Mouse (Mus musculus): ENCODE data around the gene Kcnip3.
A peak's percentile ranks its signal among the peaks of the same experiment; 100 is the strongest.

The Kcnip3 gene

DNA sequence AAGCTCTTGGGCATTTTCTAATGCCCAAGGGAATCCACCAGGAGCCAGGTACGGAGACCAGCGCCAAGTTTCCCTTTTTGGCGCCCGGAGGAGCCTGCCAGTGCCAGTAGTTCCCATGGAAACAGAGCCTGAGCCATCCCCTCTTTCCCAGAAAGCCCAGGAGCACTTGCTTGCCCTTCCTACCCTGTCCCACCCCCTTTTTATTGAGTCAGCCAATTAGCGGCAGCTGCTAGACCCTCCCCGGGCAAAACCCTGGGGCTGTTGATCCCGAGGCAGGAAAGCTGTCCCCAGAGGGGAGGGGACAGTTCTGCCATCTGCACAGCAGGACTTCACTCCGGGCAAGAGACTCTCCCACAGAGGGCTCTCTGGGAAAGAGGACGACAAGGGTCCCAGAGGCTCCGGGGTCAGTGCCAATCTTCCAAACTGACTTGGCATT lies at the start of gene Kcnip3:
Gene Kcnip3, minus strand, starts transcription at position 89 of the 436 bp plus-strand sequence.
- no peak for DNase-seq (ENCODE audit: low read depth)

DNA sequence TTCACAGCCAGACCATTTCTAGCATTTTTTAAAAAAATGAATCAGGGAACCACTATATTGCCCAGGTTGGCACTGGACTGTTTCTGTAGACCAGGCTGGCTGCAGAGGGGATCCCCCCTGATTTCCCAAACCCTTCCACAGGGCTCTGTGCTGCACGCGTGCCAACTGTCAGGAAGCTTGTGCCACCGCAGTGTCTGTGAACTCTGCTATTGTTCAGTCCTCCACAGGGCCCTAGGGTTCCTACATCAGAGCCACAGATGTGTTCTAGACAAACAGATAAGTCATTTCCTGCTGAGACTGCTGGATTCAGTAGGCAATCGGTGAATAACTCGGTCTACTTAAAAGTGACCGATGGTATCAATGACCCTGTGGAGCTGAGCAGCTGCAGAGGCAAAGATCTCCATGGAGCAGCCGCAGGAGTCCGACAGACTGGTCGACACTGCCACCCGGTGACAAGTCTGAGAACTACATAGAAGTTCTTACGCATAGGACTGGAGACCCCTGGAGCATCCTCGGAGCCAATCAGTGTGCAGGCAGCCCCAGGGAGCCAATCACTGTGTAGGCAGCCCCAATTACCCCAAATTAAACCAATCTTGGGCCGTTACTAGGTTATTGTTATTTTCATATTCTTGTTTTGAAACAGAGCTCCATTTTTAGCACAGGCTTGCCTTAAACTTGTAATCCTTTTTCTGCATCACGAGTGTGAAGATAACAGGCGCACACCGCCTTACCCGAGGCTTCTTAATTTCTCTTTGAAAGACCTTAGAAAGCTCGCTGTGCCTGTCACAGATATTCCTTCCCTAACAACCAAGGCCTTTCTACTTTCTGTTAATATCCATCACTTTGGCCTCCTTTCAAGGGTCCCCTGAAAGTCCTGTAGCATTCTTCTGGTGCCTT lies 37.4 kb upstream of the Kcnip3 start:
- peak; percentile 75 for DNase-seq (ENCODE audit: low read depth)

DNA sequence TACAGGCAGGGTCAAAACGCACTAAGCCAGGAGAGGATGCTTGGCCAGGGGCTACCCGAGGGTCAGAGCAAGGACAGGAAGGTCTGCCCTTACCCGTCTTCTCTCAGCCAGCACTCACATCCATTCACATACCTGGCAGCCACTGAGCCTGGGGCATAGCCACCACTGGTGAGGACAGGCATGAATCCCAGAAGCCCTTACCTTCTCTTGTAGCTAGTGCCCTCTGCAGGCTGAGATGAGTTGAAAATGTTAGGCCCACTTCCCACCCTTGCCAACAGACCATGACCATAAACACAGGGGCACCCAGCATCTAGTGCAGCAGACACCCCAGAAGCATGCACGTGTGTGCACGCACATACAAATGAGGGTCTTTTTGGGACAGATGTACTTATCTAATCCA lies 29.2 kb upstream of the Kcnip3 start:
- DNase-seq (ENCODE audit: low read depth), result peak; percentile 38

DNA sequence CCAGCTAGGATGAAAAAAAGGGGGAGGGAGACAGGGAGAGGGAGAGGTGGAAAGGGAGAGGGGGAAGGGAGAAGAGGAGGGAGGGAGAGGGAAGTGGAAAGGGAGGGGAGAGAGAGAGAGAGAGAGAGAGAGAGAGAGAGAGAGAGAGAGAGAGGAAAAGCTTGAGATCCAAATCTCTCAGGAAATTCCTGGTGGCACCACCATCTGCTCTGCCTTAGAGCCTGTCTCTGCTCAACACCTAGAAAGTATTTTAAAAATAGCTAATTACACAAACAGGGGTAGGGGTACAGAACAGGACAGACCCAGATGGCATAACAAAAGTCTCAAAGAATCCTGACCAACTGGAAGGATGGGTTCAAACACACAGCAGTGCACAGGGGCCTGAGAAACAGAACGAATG lies 28.6 kb upstream of the Kcnip3 start:
- no peak for DNase-seq (ENCODE audit: low read depth)

DNA sequence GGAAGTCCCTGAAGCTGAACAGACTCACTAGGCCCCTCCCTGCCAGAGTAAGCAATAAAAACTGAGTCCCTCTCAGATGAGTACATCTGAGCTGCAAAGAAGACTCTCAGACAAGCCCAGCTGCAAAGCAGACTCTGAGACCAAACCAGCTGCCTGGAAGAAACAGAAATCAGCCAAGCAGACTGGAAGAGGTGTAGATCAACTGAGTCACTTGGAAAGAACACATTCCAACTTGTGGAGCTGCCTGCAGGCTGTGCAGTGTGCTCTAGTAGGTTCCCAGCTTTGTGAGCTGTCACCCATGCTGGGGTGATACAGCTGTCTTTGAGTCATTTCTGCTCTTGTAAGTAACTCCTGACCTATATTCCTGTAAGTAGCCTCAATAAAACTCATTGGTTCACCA lies 27.8 kb upstream of the Kcnip3 start:
- DNase-seq (ENCODE audit: low read depth), result no peak

DNA sequence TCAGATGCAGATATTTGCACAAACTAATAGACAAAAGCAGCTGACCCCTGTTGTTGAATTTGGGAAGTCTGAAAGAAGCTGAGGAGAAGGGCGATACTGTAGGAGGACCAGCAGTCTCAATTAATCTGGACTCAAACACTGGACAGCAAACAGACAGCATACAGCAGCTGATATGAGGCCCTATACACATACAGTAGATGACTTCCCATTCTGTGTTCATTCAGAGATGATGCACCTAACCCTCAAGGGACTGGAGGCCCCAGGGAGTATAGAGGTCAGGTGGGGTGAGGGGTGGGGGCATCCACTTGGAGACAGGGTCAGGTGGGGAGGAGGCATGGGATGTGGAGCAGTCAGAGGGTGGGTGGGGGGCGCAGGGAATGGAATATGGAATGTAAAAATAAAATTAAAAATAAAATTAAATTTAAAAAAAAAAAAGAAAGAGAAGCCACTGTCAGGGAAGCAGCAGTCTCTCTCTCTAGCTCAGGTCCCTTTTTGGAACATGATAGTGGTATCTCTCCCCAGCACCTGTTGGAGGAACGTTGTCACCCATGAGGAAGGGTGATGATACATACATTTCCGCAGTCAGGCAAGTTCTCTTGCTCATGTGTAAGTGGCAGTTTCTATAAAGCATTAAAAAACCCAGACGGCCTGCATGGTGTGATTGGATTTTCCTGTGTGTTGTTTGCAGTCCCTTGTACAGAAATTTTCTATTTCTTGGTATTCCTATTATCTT lies 26.6 kb upstream of the Kcnip3 start:
- no peak for DNase-seq (ENCODE audit: low read depth)

DNA sequence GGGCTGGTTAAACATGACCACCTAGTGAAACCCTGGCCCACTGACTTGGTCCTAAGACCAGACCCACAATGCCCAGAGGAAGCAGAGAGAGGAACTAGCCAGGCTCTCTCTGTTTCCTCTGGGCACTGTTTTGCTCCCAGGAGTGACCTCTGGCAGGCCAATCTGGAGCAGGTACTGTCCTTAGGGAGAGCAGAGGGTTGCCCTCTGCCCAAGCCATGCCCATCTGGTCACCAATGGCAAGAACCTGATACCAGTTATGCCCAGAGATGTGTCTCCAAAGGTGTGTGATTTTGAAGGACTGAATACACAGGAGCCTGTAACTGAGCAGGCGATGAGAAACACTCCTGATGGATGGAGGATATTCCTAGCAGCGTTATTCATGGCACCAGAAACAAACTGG lies 19.8 kb upstream of the Kcnip3 start:
- DNase-seq (ENCODE audit: low read depth), result no peak

DNA sequence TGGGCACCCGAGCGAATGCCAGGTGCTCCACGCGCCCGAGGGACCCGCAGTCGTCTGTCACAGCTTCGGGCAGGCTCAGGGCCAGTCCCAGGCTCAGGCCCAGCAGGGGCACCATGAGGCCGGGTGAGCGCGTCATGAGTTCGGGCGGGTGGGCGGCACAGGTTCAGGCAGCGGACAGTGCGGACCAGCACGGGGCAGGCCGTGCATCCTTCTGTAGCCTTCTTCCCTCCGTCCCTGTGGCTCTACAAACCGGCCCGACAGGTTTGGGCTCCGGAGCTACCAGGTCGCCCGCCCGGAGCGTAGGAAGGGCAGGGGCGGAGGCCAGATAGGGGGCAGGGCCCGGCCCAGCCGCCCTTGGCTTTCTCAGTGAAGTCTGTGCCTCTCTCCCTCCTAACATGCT lies 19.3 kb upstream of the Kcnip3 start, which contains the start of gene Prom2:
Gene Prom2, minus strand, starts transcription at position 283 of the 400 bp plus-strand sequence.
- DNase-seq (ENCODE audit: low read depth), result no peak

DNA sequence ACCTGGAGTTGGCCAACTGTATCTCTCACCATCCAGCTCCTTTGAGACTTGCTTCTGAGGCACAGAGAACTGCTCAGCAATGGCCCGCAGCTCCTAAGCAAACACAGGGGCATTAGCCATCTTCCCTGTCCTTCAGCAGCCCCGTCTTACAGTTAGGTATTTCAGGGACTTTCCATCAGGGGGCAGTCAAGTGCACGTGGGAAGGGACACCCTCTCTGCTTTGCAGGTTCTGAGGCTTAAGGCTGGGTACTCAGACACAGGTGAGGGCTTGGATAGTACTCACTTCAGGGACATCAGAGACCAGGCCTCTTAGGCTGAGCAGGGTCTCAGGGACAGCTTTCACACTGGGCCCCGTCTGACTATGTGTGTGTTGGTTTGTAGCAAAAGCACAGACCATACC lies 17.6 kb upstream of the Kcnip3 start:
- DNase-seq (ENCODE audit: low read depth), result peak; percentile 33

DNA sequence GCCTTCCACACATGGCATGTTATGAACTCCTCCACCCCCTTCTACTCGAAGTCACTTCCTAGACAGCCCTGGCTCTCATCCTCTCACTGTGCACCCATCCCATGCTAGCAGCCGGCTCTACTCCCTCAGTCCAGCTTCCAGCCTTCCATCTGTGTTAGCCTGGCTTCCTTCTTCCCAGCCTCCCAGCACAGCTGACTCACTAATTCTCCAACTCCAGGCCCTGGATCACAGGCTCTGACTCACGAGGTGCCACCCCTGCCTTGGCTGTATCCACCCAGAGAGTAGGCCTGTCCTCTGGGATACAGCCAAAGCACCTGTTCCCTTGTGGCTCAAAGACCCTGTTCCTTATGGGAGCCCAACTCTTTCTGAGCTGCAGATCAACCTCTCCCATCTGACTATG lies 15.7 kb upstream of the Kcnip3 start:
- DNase-seq (ENCODE audit: low read depth), result no peak

DNA sequence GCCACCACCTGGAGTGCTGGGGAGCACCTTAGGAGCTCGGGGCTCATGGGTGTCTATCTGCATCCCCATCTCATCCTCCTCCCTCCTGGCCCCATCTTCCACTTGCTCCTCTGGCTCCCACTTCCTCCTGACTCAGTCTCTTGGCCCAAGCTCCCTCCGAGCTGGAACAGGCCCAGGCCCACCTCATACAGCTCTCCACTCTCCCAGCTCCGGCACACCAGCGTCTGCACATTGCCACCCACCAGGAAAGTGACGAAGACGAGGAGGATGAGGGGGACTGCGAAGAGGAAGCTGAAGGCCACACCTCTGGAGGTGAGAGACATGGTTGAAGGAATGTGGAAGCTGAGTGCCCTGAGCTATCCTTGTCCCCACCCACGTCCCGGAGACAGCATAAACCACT lies 13.5 kb upstream of the Kcnip3 start:
- no peak for DNase-seq (ENCODE audit: low read depth)

DNA sequence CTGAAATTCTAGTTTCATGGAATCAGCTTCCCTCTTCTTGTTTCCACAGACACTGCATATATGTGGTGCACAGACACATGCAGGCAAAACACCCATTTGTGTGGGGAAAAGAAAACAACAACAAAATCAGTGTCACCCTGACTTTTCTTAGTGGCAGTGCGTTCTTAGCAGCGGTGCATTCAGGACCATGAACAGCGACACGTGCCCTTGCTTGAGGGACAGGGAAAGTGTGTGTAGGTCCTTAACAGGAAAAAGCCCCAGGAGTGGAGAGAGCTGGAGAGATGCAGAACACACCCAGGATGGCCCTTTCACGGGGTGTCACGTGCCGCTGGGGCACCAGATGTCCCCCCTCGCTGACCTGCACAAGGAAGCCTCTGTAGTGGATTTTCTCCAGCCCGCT lies 10.5 kb upstream of the Kcnip3 start:
- peak; percentile 47 for DNase-seq (ENCODE audit: low read depth)

DNA sequence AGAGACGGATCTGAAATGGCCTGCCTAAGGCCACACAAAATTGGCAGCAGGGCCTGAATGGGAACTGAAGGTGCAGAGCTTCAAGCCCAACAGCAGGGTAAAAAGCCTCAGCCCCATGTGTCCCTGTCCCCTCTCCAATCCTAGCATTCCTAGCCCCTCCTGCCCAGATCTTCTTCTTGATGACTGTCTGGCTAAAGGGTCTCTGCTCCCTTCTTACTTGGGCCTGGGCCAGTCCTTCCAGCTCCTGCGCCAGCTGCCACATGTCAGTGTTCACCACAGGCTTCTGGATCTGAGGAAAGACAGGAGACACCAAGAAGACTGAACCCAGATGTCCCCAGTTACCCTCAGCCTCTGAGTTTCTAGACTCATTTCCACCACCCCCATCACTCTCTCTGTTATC lies 9.7 kb upstream of the Kcnip3 start:
- no peak for DNase-seq (ENCODE audit: low read depth)

DNA sequence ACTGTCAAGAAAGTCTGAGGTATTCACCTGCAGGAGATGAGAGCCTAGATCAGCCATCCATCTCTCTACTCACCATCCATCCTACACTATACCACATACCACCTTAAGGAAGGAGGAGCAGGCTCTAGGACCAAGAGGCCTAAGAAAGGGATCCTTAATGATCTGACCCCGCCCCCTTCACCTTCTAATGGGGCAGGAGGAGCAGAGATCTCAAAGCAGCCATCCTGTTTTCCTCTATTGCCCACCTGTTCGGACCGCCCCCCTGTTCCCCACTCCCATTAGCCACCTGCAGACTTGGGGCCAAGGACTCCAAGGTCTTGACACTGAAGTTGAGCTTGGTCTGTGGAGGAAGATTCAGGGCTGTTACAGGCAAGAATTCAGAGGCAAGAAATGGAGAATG lies 8.5 kb upstream of the Kcnip3 start:
- DNase-seq (ENCODE audit: low read depth), result no peak

DNA sequence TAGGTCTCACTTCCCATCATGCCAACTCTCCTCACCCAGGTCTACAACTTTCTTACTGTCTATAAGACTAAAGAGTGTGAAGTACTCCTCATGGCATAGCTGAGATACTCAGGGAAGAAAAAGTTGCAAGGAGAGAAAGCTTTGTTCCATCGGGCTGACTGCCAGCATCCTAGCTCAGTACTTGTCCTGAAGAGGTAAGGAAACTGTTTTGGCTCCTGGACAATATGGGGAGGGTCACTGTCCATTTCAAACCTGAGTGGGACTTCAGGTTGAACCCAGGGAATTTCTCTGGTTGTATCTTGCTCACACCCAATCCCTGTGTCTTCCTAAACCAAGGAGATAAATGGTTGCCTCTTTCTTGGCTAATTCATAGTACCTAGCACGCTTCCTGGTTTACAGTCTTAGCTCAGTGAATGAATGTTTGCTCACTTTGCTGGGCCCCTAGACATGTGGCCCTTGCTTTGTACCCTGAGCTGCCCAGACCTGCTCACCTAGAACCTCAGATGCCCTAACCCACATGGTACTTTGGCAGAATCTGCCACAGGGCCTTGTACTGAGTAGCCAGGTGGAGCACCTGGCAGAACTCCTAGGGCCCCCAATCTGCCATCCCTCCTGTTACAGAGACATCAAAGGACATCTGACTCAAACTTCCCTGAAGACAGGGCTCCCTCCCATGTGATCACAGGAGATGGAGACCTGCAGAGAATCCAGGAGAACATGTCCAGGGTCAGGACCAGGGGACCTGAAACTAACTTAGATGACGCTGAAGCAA lies 3.3 kb upstream of the Kcnip3 start:
- no peak for DNase-seq (ENCODE audit: low read depth)

DNA sequence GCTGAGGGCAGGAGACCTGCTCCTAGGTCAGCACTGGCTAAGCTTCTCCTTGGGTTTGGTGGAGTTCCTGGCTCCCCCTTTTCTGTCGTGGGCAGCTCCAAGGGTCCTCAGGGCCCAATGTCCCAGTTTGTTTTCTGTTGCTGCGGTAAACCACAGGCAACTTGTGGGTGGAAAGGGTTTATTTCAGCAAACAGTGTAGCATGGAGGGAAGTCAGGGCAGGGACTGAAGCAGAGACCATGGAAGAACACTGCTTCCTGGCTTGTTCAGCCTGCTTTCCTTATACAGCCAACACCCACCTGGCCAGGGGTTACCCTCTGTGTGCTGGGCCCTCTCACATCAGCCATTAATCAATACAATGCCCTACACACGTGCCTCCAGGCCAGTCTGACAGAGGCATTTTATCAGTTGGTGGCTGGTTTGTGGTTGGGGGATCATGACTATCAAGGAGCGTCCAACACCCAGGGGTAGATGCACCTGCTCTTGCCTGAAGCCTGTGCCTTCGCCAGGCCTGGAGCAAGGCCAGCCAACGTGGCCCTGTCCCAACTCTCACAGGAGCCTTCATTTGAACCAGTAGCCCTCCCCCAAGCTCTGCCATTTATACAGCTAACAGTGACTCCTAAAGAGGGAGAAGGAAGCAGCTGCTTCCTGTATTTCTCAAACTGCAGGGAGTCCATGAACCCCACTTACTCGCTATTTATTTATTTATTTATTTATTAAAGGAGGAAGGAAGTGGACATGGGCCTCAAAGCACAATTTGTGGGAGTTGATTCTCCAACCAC lies 2.2 kb upstream of the Kcnip3 start:
- DNase-seq (ENCODE audit: low read depth), result peak; percentile 88

DNA sequence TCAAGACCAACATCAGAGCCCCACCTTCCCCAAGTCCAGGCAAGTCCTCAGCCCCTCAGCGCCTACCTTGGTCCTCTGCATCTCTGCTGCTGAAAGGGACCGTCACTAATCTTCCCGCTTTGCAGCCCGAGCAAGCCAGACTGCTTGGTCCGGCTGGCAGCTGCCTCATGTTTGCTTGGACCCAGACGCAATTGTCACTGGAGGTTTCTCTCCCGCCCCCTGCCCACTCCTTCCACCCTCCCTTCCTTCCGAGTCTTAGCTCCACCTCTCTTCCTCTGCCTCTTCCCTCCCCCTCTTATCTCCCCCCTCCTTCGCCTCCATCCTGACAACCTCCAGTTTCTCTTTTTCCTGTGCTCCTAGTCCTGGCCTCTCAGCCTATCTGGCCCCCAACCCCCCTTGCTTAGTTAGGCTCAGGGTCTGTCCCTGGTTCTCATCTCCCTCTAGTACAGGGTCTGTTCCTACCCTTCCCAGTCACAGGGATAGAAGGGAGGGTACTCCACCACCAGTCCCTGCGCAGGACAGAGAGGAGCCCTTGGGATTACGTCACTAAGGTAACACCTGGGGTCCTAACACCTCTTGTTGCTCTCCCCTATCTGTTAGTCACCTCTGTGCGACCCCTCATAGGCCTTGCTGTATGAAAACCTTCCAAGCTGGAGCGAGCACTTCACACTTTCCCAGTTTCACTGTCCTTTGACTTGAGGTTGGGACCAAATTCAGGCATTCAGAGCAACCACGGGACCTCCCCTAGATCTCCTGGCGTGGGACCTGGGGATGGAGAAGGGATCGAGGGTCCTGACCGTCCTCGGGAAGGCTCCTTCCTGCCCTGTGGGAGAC lies 505 bp downstream of the Kcnip3 start:
- DNase-seq (ENCODE audit: low read depth), result no peak

DNA sequence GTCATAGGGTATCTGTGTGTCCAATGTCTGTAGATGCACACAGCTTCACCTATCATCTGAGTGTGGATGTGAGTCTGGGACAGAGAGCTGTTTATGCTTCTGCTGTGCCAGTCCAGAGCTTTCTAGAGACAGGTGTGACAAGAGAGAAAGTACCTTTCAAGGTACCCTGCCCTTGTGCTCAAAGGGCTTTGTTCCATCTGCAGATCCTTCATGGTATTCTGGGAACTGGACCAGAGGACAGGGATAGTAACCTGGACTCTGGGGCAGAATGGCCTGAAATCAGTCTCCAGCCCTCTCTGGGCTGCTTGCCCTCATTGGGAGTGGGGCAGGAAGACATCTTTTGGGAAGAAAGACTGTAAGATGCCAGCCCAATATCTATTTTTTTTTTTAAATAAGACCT lies 1.8 kb downstream of the Kcnip3 start:
- no peak for DNase-seq (ENCODE audit: low read depth)

DNA sequence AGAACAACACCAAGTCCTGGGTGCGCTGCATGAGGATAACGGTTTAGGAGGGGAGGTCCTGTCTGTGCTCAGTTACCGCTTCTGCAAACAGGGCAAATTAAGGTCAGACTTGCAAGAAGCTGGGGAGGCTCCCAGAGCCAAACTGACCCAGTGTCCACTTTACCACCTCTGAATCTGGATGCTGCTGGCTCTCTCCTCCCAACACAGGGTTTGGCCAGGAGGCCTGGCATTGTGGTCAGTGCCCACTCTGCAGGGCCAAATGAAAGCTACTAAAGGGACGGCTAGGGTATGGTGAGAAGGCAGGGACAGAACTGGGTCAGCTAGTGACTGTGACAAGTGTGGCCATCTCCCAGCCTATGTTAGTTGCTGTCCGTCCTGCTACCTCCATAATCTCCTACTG lies 2.6 kb downstream of the Kcnip3 start:
- DNase-seq (ENCODE audit: low read depth), result no peak

DNA sequence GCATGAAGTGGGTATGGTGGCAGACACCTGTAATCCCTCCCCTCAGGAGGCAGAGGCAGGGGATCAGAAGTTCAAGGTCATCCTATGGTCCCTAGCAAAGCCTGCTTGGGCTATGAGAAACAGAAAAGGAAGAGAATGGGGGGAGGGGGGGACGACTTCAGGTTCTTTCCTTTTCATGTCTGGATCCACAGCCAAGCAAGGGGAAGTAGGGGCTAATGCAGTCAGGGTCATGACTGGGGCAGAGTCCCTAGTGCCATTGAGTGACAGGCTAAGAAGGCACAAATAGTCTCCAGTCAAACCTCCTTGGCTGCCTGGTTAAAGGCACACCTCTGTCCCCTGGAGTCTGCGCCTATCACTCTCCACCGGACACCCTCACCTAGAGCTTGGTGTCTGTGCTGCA lies 3.1 kb downstream of the Kcnip3 start:
- peak; percentile 17 for DNase-seq (ENCODE audit: low read depth)

DNA sequence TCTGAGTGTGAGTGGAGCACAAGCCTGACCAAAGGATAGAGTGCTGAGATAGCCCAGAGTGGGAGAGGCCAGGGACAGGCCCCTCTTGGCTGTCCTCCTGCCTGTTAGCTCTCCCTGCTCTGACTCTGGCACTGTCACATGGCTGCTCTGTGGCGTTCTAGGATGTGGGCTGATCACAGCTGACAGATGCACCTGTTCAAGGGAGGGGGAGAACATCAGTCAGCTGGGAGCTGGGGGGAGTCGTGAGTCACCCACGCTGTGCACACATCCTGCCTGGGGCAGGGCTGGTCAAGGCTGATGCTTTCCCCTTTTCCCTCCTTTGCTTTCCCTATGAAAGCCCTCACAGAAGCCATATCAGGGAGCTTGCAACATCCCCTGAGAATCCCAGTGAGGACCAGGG lies 3.6 kb downstream of the Kcnip3 start:
- peak; percentile 62 for DNase-seq (ENCODE audit: low read depth)

All from 416B (cell line).